Mouse (Mus musculus): ENCODE measurements around the gene Zan. TPM values are rescaled to one million over a fixed set of nuclear protein-coding genes. Genes with fewer than 3 reads are reported as not detected.
A peak's percentile ranks its signal among the peaks of the same experiment; 100 is the strongest.

Gene Zan
- polyA plus RNA-seq, 1 experiment from 2014 or later: 0.18 TPM

DNA sequence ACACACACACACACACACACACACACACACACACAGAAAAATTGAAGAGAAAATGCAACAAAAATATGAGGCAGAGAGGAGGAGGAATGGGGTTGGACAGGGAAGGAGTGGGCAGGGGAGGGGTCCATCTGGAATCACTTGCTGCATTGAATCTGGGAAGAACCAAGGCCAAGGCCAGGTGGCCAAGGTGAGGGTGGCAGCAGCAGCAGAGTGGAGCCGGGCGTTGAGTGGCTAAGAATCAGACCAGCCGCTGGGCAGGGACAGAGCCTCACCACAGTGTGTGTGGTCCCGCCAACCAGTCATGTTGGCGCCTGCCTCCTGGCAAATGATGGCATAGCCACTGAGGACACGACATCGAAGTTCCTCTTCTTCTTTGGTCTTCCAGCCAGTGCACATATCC lies 93.4 kb downstream of the Zan start:
- TF ChIP-seq CTCF (IDR thresholded peaks at IDR 0.05; ENCODE audit: low read depth): no peak
- no peaks in the 10 kb centered on the region for H3K27me3 ChIP-seq (ENCODE audit: insufficient read depth, low read length)

DNA sequence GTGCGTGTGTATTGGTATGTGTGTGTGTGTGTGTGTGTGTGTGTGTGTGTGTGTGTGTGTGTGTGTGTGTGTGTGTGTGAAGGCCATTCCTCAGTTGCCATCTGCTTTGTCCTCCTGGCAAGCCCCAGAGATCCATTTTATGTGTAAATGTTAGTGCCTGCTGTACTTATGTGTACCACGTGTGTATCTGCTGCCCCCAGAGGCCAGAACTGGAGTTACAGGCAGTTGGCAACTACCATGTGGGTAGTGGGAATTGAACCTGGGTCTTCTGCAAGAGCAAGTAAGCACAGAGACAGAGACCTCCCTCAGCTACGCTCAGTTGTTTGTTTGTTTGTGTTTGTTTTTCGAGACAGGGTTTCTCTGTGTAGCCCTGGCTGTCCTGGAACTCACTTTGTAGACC lies 95.7 kb downstream of the Zan start:
- Histone ChIP-seq H3K36me3 (ENCODE audit: insufficient read depth) (no peaks in the 10 kb centered on the region), H3K4me3 (ENCODE audit: low read depth, low read length) (no peak overlapping the region), H3K27me3 (ENCODE audit: insufficient read depth, low read length) (no peaks in the 10 kb centered on the region), H3K9me3 (ENCODE audit: low read depth, low read length) (no peaks in the 10 kb centered on the region), H3K4me1 (ENCODE audit: insufficient read depth) (peaks cover 3% of the 10 kb centered on the region; the same call in 1 of the 2 replicates), H3K27ac (ENCODE audit: low read depth) (no peak overlapping the region), H3K9ac (no peak overlapping the region), H3K4me2 (no peak overlapping the region)
- peak; percentile 84 for TF ChIP-seq CTCF (IDR thresholded peaks at IDR 0.05; ENCODE audit: low read depth)
- DNase-seq (peak; percentile 89), ATAC-seq (ENCODE audit: insufficient read depth) (no peak)
- 40% methylated on average over 4 of the region's 4 CpGs for WGBS

More for the DNA sequence above, 93.4 kb downstream of the Zan start:
- Histone ChIP-seq H3K27ac (ENCODE audit: low read depth) (no peak overlapping the region), H3K4me3 (ENCODE audit: low read depth, low read length) (no peak overlapping the region), H3K4me2 (no peak overlapping the region), H3K9me3 (ENCODE audit: low read depth, low read length) (no peaks in the 10 kb centered on the region), H3K9ac (no peak overlapping the region), H3K36me3 (ENCODE audit: insufficient read depth) (no peaks in the 10 kb centered on the region), H3K4me1 (ENCODE audit: insufficient read depth) (no peaks in the 10 kb centered on the region)
- WGBS: 77% methylated on average over 7 of the region's 7 CpGs
- ATAC-seq (ENCODE audit: insufficient read depth): no peak
- no peak for DNase-seq

DNA sequence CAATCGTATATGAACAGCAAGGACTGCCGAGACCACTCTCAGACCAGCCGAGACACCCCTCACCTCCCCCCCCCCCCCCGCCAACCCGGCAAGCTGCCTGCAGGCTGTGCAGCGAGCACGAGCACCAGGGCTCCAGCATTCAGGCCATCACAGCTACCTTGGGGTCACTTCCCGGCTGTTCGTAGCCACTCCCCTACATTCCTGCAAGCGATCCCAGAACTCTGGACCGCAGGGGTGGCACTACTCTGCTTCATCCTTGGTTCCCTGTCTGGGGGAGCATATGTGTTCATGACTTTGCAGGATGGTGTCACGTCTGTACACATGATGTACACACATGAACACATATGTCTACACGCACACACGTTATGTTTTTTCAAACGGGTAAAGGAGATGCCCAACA lies 99.3 kb downstream of the Zan start:
- WGBS: 20% methylated on average over 12 of the region's 15 CpGs
- Histone ChIP-seq H3K4me2 (peak overlapping the region; percentile 46; the same call in 1 of the 2 replicates), H3K4me3 (ENCODE audit: low read depth, low read length) (peak overlapping the region; percentile 12; the same call in 1 of the 2 replicates), H3K36me3 (ENCODE audit: insufficient read depth) (peaks cover 31% of the 10 kb centered on the region), H3K27ac (ENCODE audit: low read depth) (no peak overlapping the region), H3K9me3 (ENCODE audit: low read depth, low read length) (no peaks in the 10 kb centered on the region), H3K4me1 (ENCODE audit: insufficient read depth) (peaks cover 3% of the 10 kb centered on the region; the same call in 1 of the 2 replicates), H3K9ac (no peak overlapping the region; the same call in 1 of the 2 replicates), H3K27me3 (ENCODE audit: insufficient read depth, low read length) (no peaks in the 10 kb centered on the region)
- no peak for ATAC-seq (ENCODE audit: insufficient read depth)
- peak; percentile 50 for DNase-seq
- no peak for TF ChIP-seq CTCF (IDR thresholded peaks at IDR 0.05; ENCODE audit: low read depth)

DNA sequence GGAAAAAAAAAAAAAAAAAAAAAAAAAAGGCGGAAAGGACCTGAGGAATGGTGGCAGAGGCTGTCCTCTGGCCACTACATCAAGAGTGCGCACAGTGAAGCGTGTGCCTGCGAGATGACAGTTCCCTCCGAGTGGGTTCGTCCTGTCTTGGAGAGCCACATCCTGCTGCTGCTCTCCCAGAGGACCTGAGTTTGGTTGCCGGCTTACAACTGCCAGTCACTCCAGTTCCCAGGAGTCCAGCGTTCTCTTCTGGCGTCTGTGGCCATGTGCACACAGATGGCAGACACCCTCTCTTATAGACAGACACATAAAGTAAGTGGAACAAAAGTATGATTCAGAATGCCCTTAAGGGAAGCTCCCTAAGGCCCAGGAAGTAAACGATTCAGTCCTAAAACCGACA lies 99.7 kb downstream of the Zan start:
- peaks cover 35% of the 10 kb centered on the region for H3K36me3 ChIP-seq (ENCODE audit: insufficient read depth)
- peaks cover 3% of the 10 kb centered on the region; the same call in 1 of the 2 replicates for H3K4me1 ChIP-seq (ENCODE audit: insufficient read depth)
- no peaks in the 10 kb centered on the region for H3K9me3 ChIP-seq (ENCODE audit: low read depth, low read length)
- peak overlapping the region; percentile 34; the same call in 1 of the 2 replicates for H3K9ac ChIP-seq
- H3K4me3 ChIP-seq (ENCODE audit: low read depth, low read length): peak overlapping the region; percentile 12; the same call in 1 of the 2 replicates
- DNase-seq (peak; percentile 61), ATAC-seq (ENCODE audit: insufficient read depth) (peak; percentile 18; the same call in 1 of the 2 replicates)
- peak overlapping the region; percentile 46; the same call in 1 of the 2 replicates for H3K4me2 ChIP-seq
- no peaks in the 10 kb centered on the region for H3K27me3 ChIP-seq (ENCODE audit: insufficient read depth, low read length)
- 20% methylated on average over 11 of the region's 11 CpGs for WGBS
- no peak for TF ChIP-seq CTCF (IDR thresholded peaks at IDR 0.05; ENCODE audit: low read depth)
- H3K27ac ChIP-seq (ENCODE audit: low read depth): 0 out of 2 replicates have a peak overlapping the region, but pooled peaks have one; percentile 42

DNA sequence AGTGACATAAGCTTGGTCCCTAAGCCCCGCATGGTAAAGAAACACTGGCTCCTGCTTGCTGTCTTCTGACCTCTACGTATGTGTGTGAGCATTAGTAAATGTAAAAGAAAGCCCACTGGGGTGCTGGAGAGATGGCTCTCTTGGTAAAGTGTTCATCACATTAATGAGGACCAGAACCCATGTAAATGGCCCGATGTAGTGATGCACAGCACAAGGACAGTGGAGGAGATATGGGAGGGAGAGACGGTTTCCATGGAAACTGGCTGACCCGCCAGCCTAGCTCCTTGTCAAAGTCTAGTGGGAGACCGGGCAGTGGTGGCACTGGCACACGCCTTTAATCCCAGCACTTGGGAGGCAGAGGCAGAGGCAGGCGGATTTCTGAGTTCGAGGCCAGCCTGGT lies 100.1 kb downstream of the Zan start:
- Histone ChIP-seq H3K9ac (no peak overlapping the region), H3K4me1 (ENCODE audit: insufficient read depth) (peaks cover 3% of the 10 kb centered on the region; the same call in 1 of the 2 replicates), H3K4me2 (no peak overlapping the region; the same call in 1 of the 2 replicates), H3K36me3 (ENCODE audit: insufficient read depth) (peaks cover 40% of the 10 kb centered on the region), H3K9me3 (ENCODE audit: low read depth, low read length) (no peaks in the 10 kb centered on the region), H3K27me3 (ENCODE audit: insufficient read depth, low read length) (no peaks in the 10 kb centered on the region), H3K27ac (ENCODE audit: low read depth) (peak overlapping the region; percentile 24; the same call in 1 of the 2 replicates), H3K4me3 (ENCODE audit: low read depth, low read length) (no peak overlapping the region)
- WGBS: 49% methylated on average over 9 of the region's 9 CpGs
- peak; percentile 62 for DNase-seq
- no peak for TF ChIP-seq CTCF (IDR thresholded peaks at IDR 0.05; ENCODE audit: low read depth)
- peak; percentile 20; the same call in 1 of the 2 replicates for ATAC-seq (ENCODE audit: insufficient read depth)

DNA sequence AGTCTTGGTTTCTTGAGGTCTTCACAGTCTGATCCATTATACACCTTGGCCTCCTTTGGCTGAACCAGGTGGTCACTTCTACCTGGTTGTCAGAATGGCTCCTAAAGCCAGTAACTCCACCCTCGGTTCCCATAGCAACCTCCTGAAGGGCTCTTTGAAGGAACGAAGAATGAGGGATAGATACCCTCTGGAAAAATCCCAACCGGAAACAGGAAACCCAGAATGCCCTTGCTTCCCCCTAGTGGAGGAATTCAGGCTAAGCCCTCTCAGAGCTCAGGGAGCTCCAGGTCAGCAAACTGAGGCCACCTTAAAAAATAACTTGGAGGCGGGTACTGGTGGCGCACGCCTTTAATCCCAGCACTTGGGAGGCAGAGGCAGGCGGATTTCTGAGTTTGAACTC lies 100.7 kb downstream of the Zan start:
- Histone ChIP-seq H3K27me3 (ENCODE audit: insufficient read depth, low read length) (no peaks in the 10 kb centered on the region), H3K9me3 (ENCODE audit: low read depth, low read length) (no peaks in the 10 kb centered on the region), H3K4me1 (ENCODE audit: insufficient read depth) (peaks cover 3% of the 10 kb centered on the region; the same call in 1 of the 2 replicates), H3K36me3 (ENCODE audit: insufficient read depth) (peaks cover 45% of the 10 kb centered on the region), H3K9ac (no peak overlapping the region), H3K4me2 (no peak overlapping the region), H3K4me3 (ENCODE audit: low read depth, low read length) (no peak overlapping the region), H3K27ac (ENCODE audit: low read depth) (no peak overlapping the region)
- TF ChIP-seq CTCF (IDR thresholded peaks at IDR 0.05; ENCODE audit: low read depth): peak; percentile 70
- ATAC-seq (ENCODE audit: insufficient read depth) (peak; percentile 2; the same call in 1 of the 2 replicates), DNase-seq (peak; percentile 82)
- WGBS: 39% methylated on average over 7 of the region's 7 CpGs

DNA sequence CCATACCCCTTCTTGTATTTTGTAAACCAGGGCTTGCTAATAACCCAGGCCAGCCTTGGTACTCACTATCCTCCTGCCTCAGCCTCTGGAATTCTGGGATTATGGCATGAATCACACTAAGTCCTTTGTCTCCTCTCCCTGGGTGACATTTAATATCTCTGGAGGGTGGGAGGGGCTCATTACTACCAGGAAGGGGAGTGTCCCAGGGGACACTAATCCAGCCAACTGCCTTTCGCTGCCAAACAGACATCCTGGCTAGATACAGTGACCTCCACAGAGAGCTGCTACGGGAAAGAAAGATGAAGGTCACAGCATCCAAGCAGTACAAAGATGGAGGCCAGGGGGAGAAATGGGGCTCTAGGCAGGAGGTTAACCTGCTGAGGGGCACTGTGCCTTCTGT lies 101.2 kb downstream of the Zan start:
- peak; percentile 64 for DNase-seq
- WGBS: 39% methylated on average over 2 of the region's 2 CpGs
- Histone ChIP-seq H3K36me3 (ENCODE audit: insufficient read depth) (peaks cover 51% of the 10 kb centered on the region), H3K9me3 (ENCODE audit: low read depth, low read length) (no peaks in the 10 kb centered on the region), H3K4me3 (ENCODE audit: low read depth, low read length) (no peak overlapping the region), H3K9ac (no peak overlapping the region), H3K27ac (ENCODE audit: low read depth) (peak overlapping the region; percentile 74), H3K27me3 (ENCODE audit: insufficient read depth, low read length) (no peaks in the 10 kb centered on the region), H3K4me1 (ENCODE audit: insufficient read depth) (peaks cover 3% of the 10 kb centered on the region; the same call in 1 of the 2 replicates), H3K4me2 (no peak overlapping the region)
- no peak for TF ChIP-seq CTCF (IDR thresholded peaks at IDR 0.05; ENCODE audit: low read depth)
- ATAC-seq (ENCODE audit: insufficient read depth): peak; percentile 18; the same call in 1 of the 2 replicates

All from lung, embryonic 14.5 days (tissue).